10 mouse cellular contexts compared by ENCODE assay signal in the genomic region with DNA sequence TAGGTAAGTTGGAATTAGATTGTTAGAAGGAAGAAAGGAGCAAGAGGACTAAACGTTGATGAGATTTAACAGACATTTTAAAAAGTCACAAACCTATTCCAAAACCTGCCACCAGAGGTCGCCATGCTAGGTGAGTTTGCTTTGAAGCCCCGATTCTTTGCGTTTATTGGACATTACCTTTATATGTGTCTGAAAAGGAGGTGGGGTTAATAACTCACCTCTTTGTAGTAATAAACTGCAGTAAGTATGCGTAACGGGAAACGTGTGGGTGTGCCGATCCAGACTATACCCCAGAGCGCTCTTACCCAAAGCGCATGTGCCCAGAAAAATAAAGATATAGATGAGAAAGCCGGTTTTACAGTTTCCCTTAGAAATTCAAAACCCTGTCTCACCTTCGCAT. TPM values are rescaled to one million over a fixed set of nuclear protein-coding genes. Genes with fewer than 3 reads are reported as not detected.
A peak's percentile ranks its signal among the peaks of the same experiment; 100 is the strongest.
DNase-seq lines count a peak whose midpoint lies in the region; ATAC-seq and TF ChIP-seq lines count a peak whose summit lies in the region.
"Had no signal": no experiment of that assay in that cellular context is flagged by ENCODE, and none has a peak within 500 bp of the region (broad histone marks: within the 10 kb centered on the region; RNA-seq: fewer than 3 reads in every experiment).

No protein-coding gene starts in this region.

- no peaks in the 10 kb centered on the region; the same call in 1 of the 2 replicates for H3K4me1 ChIP-seq in embryonic facial prominence, embryonic 11.5 days (ENCODE audit: control insufficient read depth, insufficient read depth, low read length)
- no peaks in the 10 kb centered on the region for H3K4me1 ChIP-seq in hindbrain, embryonic 14.5 days (replicated peaks; ENCODE audit: control insufficient read depth, insufficient read depth, low read length)
- no peaks in the 10 kb centered on the region for H3K4me1 ChIP-seq in limb, embryonic 11.5 days (ENCODE audit: control insufficient read depth, insufficient read depth, low read length)
- H3K4me1 ChIP-seq in midbrain, postnatal 0 days (ENCODE audit: insufficient read depth, low read length) = no peaks in the 10 kb centered on the region

- H3K9me3 ChIP-seq in embryonic facial prominence, embryonic 11.5 days (replicated peaks; ENCODE audit: control insufficient read depth, low read length) = no peaks in the 10 kb centered on the region
- H3K9me3 ChIP-seq in hindbrain, embryonic 14.5 days (ENCODE audit: control insufficient read depth, low read length) = no peaks in the 10 kb centered on the region
- no peaks in the 10 kb centered on the region for H3K9me3 ChIP-seq in limb, embryonic 11.5 days (ENCODE audit: control insufficient read depth, low read length)
- H3K9me3 ChIP-seq in midbrain, postnatal 0 days (ENCODE audit: low read length) = no peaks in the 10 kb centered on the region

- no peak overlapping the region for H3K27ac ChIP-seq in embryonic facial prominence, embryonic 11.5 days (replicated peaks; ENCODE audit: low read depth, low read length)
- H3K27ac ChIP-seq in hindbrain, embryonic 14.5 days = no peak overlapping the region
- H3K27ac ChIP-seq in limb, embryonic 11.5 days (replicated peaks; ENCODE audit: low read depth, low read length) = no peak overlapping the region
- no peak overlapping the region for H3K27ac ChIP-seq in midbrain, postnatal 0 days (ENCODE audit: low read depth, low read length)

- peak; percentile 87 for TF ChIP-seq CTCF in midbrain, postnatal 0 days (IDR thresholded peaks at IDR 0.05)

- peak; percentile 64 for DNase-seq in adrenal gland, postnatal 10 days
- no peak for DNase-seq in adrenal gland, postnatal 4 days (ENCODE audit: low spot score in 2 of 2)
- peak; percentile 29 for DNase-seq in 416B (ENCODE audit: low read depth)
- peak; percentile 85 for DNase-seq in embryonic facial prominence, embryonic 11.5 days (ENCODE audit: low spot score)
- peak; percentile 86 for DNase-seq in hindbrain, embryonic 14.5 days (ENCODE audit: low spot score)
- DNase-seq in limb, embryonic 11.5 days (ENCODE audit: low spot score) = peak; percentile 79
- DNase-seq in midbrain, postnatal 0 days (ENCODE audit: low spot score) = peak; percentile 75
- no peak for DNase-seq in gastrocnemius, adult 8-10 months (ENCODE audit: low spot score in 2 of 2)

- H3K27me3 ChIP-seq in embryonic facial prominence, embryonic 11.5 days (ENCODE audit: control insufficient read depth, insufficient read depth, low read length) = peaks cover 5% of the 10 kb centered on the region
- peaks cover 58% of the 10 kb centered on the region for H3K27me3 ChIP-seq in hindbrain, embryonic 14.5 days (ENCODE audit: control insufficient read depth, insufficient read depth, low read length)
- peaks cover 15% of the 10 kb centered on the region for H3K27me3 ChIP-seq in limb, embryonic 11.5 days (ENCODE audit: control insufficient read depth, insufficient read depth, low read length)
- peaks cover 23% of the 10 kb centered on the region for H3K27me3 ChIP-seq in midbrain, postnatal 0 days (ENCODE audit: insufficient read depth, low read length)

- H3K4me3 ChIP-seq in embryonic facial prominence, embryonic 11.5 days (ENCODE audit: low read depth, low read length) = no peak overlapping the region
- peak overlapping the region; percentile 24 for H3K4me3 ChIP-seq in hindbrain, embryonic 14.5 days (replicated peaks; ENCODE audit: low read length)
- H3K4me3 ChIP-seq in limb, embryonic 11.5 days (ENCODE audit: low read depth, low read length) = 0 out of 2 replicates have a peak overlapping the region, but pooled peaks have one; percentile 9
- peak overlapping the region; percentile 24 for H3K4me3 ChIP-seq in midbrain, postnatal 0 days (ENCODE audit: low read depth, low read length)

- ATAC-seq in embryonic facial prominence, embryonic 11.5 days (replicated peaks; ENCODE audit: insufficient number of reproducible peaks, low FRiP score, low TSS enrichment, low read depth) = no peak
- peak; percentile 63; the same call in 1 of the 2 replicates for ATAC-seq in hindbrain, embryonic 14.5 days (ENCODE audit: low FRiP score)
- ATAC-seq in limb, embryonic 11.5 days (ENCODE audit: insufficient number of reproducible peaks, low FRiP score, low TSS enrichment, low read depth) = no peak
- peak; percentile 77; the same call in 1 of the 2 replicates for ATAC-seq in midbrain, postnatal 0 days (ENCODE audit: low FRiP score)

- H3K9ac ChIP-seq in embryonic facial prominence, embryonic 11.5 days (replicated peaks; ENCODE audit: low read length) = no peak overlapping the region
- H3K9ac ChIP-seq in hindbrain, embryonic 14.5 days = no peak overlapping the region
- H3K9ac ChIP-seq in limb, embryonic 11.5 days (ENCODE audit: low read length) = no peak overlapping the region
- H3K9ac ChIP-seq in midbrain, postnatal 0 days (replicated peaks; ENCODE audit: low read length, poor library complexity, severe bottlenecking) = no peak overlapping the region

- peak overlapping the region; percentile 19; the same call in 1 of the 2 replicates for H3K4me2 ChIP-seq in embryonic facial prominence, embryonic 11.5 days (ENCODE audit: low read depth, low read length)
- H3K4me2 ChIP-seq in hindbrain, embryonic 14.5 days (replicated peaks) = peak overlapping the region; percentile 55
- H3K4me2 ChIP-seq in limb, embryonic 11.5 days (ENCODE audit: low read depth, severe bottlenecking) = peak overlapping the region; percentile 32
- H3K4me2 ChIP-seq in midbrain, postnatal 0 days (ENCODE audit: low read depth, low read length, poor library complexity, severe bottlenecking) = peak overlapping the region; percentile 46

- WGBS in embryonic facial prominence, embryonic 11.5 days = 2% methylated on average over 12 of the region's 12 CpGs
- WGBS in hindbrain, embryonic 14.5 days = 3% methylated on average over 12 of the region's 12 CpGs
- WGBS in limb, embryonic 11.5 days = 4% methylated on average over 12 of the region's 12 CpGs
- 1% methylated on average over 12 of the region's 12 CpGs for WGBS in midbrain, postnatal 0 days

- H3K36me3 ChIP-seq in embryonic facial prominence, embryonic 11.5 days (replicated peaks; ENCODE audit: control insufficient read depth, insufficient read depth, low read depth, low read length) = no peaks in the 10 kb centered on the region
- no peaks in the 10 kb centered on the region for H3K36me3 ChIP-seq in hindbrain, embryonic 14.5 days (replicated peaks; ENCODE audit: control insufficient read depth, insufficient read depth)
- no peaks in the 10 kb centered on the region for H3K36me3 ChIP-seq in limb, embryonic 11.5 days (ENCODE audit: control insufficient read depth, insufficient read depth, low read length)
- H3K36me3 ChIP-seq in midbrain, postnatal 0 days (ENCODE audit: insufficient read depth, low read length) = no peaks in the 10 kb centered on the region

RNA-seq across cellular contexts. Expression of a gene that starts 3.1 kb away (rescaled TPM):
- total RNA-seq in adrenal gland, postnatal 10 days (2021) = 10 to 100 TPM in 1 of 2 experiments, 1 to 10 TPM in 1; 8.6 to 12.1 TPM
- total RNA-seq in adrenal gland, postnatal 4 days (2021) = 10 to 100 TPM; 20.3 to 29.9 TPM
- 22.9 and 29.1 TPM in 2 replicates for polyA plus RNA-seq in embryonic facial prominence, embryonic 11.5 days (2014; fragmentation: Nextera tagmentation; extraction: Ambion mirVana)
- polyA plus RNA-seq in hindbrain, embryonic 14.5 days (2014; fragmentation: Nextera tagmentation; extraction: Ambion mirVana) = 42.5 and 51.2 TPM in 2 replicates
- 31.3 and 37.7 TPM in 2 replicates for polyA plus RNA-seq in limb, embryonic 11.5 days (2014; fragmentation: Nextera tagmentation; extraction: Ambion mirVana)
- 86.4 and 104 TPM in 2 replicates for total RNA-seq in midbrain, postnatal 0 days (2014; rRNA removed)
- polyA plus RNA-seq in midbrain, postnatal 0 days (2015; fragmentation: Nextera tagmentation; extraction: Ambion mirVana) = 172 and 180 TPM in 2 replicates
- total RNA-seq in gastrocnemius, adult 8-10 months (2022) = not detected
- polyA plus RNA-seq: C2C12; large intestine, adult 2 months had no signal

Comparison
In these comparisons a context has a peak if more than half of its experiments do, and no peak if none do; other contexts are left out.
1. DNase-seq: peak in adrenal gland, postnatal 10 days (single experiment), 416B (single experiment), embryonic facial prominence, embryonic 11.5 days (single experiment), hindbrain, embryonic 14.5 days (single experiment), limb, embryonic 11.5 days (single experiment) and midbrain, postnatal 0 days (single experiment); none in adrenal gland, postnatal 4 days (0 of 2) and gastrocnemius, adult 8-10 months (0 of 2).
2. ATAC-seq: peak in hindbrain, embryonic 14.5 days (single experiment) and midbrain, postnatal 0 days (single experiment); none in embryonic facial prominence, embryonic 11.5 days (single experiment) and limb, embryonic 11.5 days (single experiment).
3. RNA of a gene that starts 3.1 kb away (total RNA-seq): 86.4 to 104 TPM in midbrain, postnatal 0 days, 20.3 to 29.9 TPM in adrenal gland, postnatal 4 days and 8.6 to 12.1 TPM in adrenal gland, postnatal 10 days; not detected in gastrocnemius, adult 8-10 months; every median in the first group is over 4 times any median in the second.
4. Peak in every context shown above with its lines, with median percentiles within 50 percentile points of each other: H3K4me2 ChIP-seq.